Mouse (Mus musculus): ENCODE measurements around the gene Hus1b. TPM values are rescaled to one million over a fixed set of nuclear protein-coding genes. Genes with fewer than 3 reads are reported as not detected.
A peak's percentile ranks its signal among the peaks of the same experiment; 100 is the strongest.

The Hus1b gene
- polyA plus RNA-seq, 1 experiment from 2014 or later, result 0.14 TPM

GRCm38 (mm10) chr13:30985275-30985597 lies 37.7 kb upstream of the Hus1b start:
- H3K4me3 ChIP-seq (ENCODE audit: low read depth, low read length), result peak overlapping the region; percentile 22
- WGBS, result 22% methylated on average over 13 of the region's 13 CpGs
- H3K9ac ChIP-seq (ENCODE audit: low read length), result peak overlapping the region; percentile 54; the same call in 1 of the 2 replicates
- DNase-seq (ENCODE audit: low spot score) (no peak), ATAC-seq (0 out of 2 replicates have a peak, but pooled peaks have one; percentile 6)
- no peaks in the 10 kb centered on the region for H3K9me3 ChIP-seq (replicated peaks; ENCODE audit: control insufficient read depth, low read length)
- H3K36me3 ChIP-seq (ENCODE audit: control insufficient read depth, insufficient read depth, low read length), result no peaks in the 10 kb centered on the region
- H3K4me2 ChIP-seq (ENCODE audit: low read length), result peak overlapping the region; percentile 60
- H3K4me1 ChIP-seq (ENCODE audit: control insufficient read depth, insufficient read depth, low read length), result 0 out of 2 replicates have a peak, but pooled peaks cover 3% of the 10 kb centered on the region
- H3K27ac ChIP-seq (ENCODE audit: low read depth, low read length), result no peak overlapping the region
- peaks cover 5% of the 10 kb centered on the region; the same call in 1 of the 2 replicates for H3K27me3 ChIP-seq (replicated peaks; ENCODE audit: control insufficient read depth, insufficient read depth, low read length)

GRCm38 (mm10) chr13:30981666-30982065 lies 34.1 kb upstream of the Hus1b start:
- DNase-seq (ENCODE audit: low spot score), result no peak
- peaks cover 5% of the 10 kb centered on the region; the same call in 1 of the 2 replicates for H3K27me3 ChIP-seq (replicated peaks; ENCODE audit: control insufficient read depth, insufficient read depth, low read length)
- H3K9ac ChIP-seq (ENCODE audit: low read length), result no peak overlapping the region
- H3K9me3 ChIP-seq (replicated peaks; ENCODE audit: control insufficient read depth, low read length), result no peaks in the 10 kb centered on the region
- no peak overlapping the region for H3K4me2 ChIP-seq (ENCODE audit: low read length)
- no peak overlapping the region for H3K27ac ChIP-seq (ENCODE audit: low read depth, low read length)
- H3K4me3 ChIP-seq (ENCODE audit: low read depth, low read length), result no peak overlapping the region
- ATAC-seq, result no peak
- WGBS, result 86% methylated on average over 1 of the region's 1 CpGs
- H3K4me1 ChIP-seq (ENCODE audit: control insufficient read depth, insufficient read depth, low read length), result 0 out of 2 replicates have a peak, but pooled peaks cover 3% of the 10 kb centered on the region
- no peaks in the 10 kb centered on the region for H3K36me3 ChIP-seq (ENCODE audit: control insufficient read depth, insufficient read depth, low read length)

GRCm38 (mm10) chr13:30978224-30978623 lies 30.7 kb upstream of the Hus1b start:
- 29% methylated on average over 4 of the region's 4 CpGs for WGBS
- ATAC-seq, result peak; percentile 40; the same call in 1 of the 2 replicates

DNA sequence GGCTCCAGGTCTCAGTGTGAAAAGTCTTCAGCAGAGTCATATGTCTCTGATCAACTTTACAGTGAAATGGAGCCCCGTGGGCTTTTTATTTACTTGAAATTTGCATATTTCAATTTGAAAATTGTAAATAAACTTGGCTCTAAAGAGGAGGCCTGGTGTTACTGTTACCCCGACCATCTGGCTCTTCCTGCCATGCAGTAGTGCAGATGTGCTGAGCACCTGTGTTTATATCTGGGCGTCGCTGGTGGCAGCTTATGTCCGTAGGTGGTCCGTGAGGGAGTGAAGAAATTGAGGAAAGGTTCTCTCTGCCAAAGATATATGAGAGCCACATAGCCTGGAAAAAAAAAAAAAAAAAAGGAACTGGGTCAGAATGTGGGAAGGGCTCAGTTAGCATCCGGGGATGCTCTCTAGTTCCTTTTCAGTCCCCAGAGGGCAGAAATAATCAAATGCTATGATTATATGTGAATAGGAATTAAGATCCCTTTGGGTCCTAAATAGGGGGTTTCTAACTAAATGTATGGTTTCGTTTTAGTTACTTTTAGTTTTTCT lies 29.1 kb upstream of the Hus1b start:
- H3K4me3 ChIP-seq (ENCODE audit: low read depth, low read length), result no peak overlapping the region
- no peak overlapping the region for H3K27ac ChIP-seq (ENCODE audit: low read depth, low read length)
- H3K27me3 ChIP-seq (replicated peaks; ENCODE audit: control insufficient read depth, insufficient read depth, low read length), result no peaks in the 10 kb centered on the region
- H3K9ac ChIP-seq (ENCODE audit: low read length), result no peak overlapping the region
- no peaks in the 10 kb centered on the region for H3K9me3 ChIP-seq (replicated peaks; ENCODE audit: control insufficient read depth, low read length)
- 53% methylated on average over 8 of the region's 8 CpGs for WGBS
- peaks cover 6% of the 10 kb centered on the region; the same call in 1 of the 2 replicates for H3K4me1 ChIP-seq (ENCODE audit: control insufficient read depth, insufficient read depth, low read length)
- H3K36me3 ChIP-seq (ENCODE audit: control insufficient read depth, insufficient read depth, low read length), result no peaks in the 10 kb centered on the region
- no peak overlapping the region for H3K4me2 ChIP-seq (ENCODE audit: low read length)
- ATAC-seq (no peak), DNase-seq (ENCODE audit: low spot score) (no peak)

More at GRCm38 (mm10) chr13:30978224-30978623, 30.7 kb upstream of the Hus1b start:
- H3K4me2 ChIP-seq (ENCODE audit: low read length), result no peak overlapping the region
- H3K4me3 ChIP-seq (ENCODE audit: low read depth, low read length), result no peak overlapping the region
- H3K27ac ChIP-seq (ENCODE audit: low read depth, low read length), result no peak overlapping the region
- no peaks in the 10 kb centered on the region for H3K27me3 ChIP-seq (replicated peaks; ENCODE audit: control insufficient read depth, insufficient read depth, low read length)
- DNase-seq (ENCODE audit: low spot score), result peak; percentile 78
- H3K9ac ChIP-seq (ENCODE audit: low read length), result no peak overlapping the region
- peaks cover 3% of the 10 kb centered on the region; the same call in 1 of the 2 replicates for H3K4me1 ChIP-seq (ENCODE audit: control insufficient read depth, insufficient read depth, low read length)
- no peaks in the 10 kb centered on the region for H3K36me3 ChIP-seq (ENCODE audit: control insufficient read depth, insufficient read depth, low read length)
- no peaks in the 10 kb centered on the region for H3K9me3 ChIP-seq (replicated peaks; ENCODE audit: control insufficient read depth, low read length)

DNA sequence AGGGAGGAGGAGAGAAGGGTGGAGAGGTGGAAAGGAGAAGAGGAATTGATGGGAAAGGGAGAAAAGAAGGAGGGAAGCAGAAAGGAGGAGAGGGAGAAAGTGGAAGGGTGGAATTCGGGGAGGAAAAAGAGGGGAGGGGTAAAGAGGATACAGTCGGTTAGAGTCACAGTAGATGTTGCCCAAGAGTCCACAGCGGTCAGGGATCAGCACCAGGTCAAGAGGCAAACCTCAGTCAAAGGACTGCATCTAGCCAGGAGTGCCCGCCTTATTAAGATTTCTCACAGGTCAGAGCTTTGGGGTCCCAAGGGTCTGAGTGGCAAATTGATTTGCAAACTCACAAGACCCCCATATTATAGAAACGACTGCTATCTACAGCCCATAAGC lies 26.7 kb upstream of the Hus1b start:
- H3K27me3 ChIP-seq (replicated peaks; ENCODE audit: control insufficient read depth, insufficient read depth, low read length), result no peaks in the 10 kb centered on the region
- peak overlapping the region; percentile 80 for H3K4me3 ChIP-seq (ENCODE audit: low read depth, low read length)
- H3K4me1 ChIP-seq (ENCODE audit: control insufficient read depth, insufficient read depth, low read length), result peaks cover 6% of the 10 kb centered on the region; the same call in 1 of the 2 replicates
- peak overlapping the region; percentile 90 for H3K9ac ChIP-seq (ENCODE audit: low read length)
- DNase-seq (ENCODE audit: low spot score), result no peak
- H3K4me2 ChIP-seq (ENCODE audit: low read length), result peak overlapping the region; percentile 54
- no peak overlapping the region for H3K27ac ChIP-seq (ENCODE audit: low read depth, low read length)
- H3K36me3 ChIP-seq (ENCODE audit: control insufficient read depth, insufficient read depth, low read length), result no peaks in the 10 kb centered on the region
- peak; percentile 45; the same call in 1 of the 2 replicates for ATAC-seq
- no peaks in the 10 kb centered on the region for H3K9me3 ChIP-seq (replicated peaks; ENCODE audit: control insufficient read depth, low read length)
- WGBS, result 26% methylated on average over 5 of the region's 5 CpGs

GRCm38 (mm10) chr13:30973501-30974246 lies 26.1 kb upstream of the Hus1b start, which contains the start of the genes Exoc2 and Gm5447:
TSS of gene Exoc2 (minus strand) at chr13:30974093.
TSS of gene Gm5447 (plus strand) at chr13:30974204.
- ATAC-seq (peak; percentile 98), DNase-seq (ENCODE audit: low spot score) (peak; percentile 90)
- peak within 1 kb of the TSS; percentile 80 for H3K4me3 ChIP-seq (ENCODE audit: low read depth, low read length)
- H3K9me3 ChIP-seq (replicated peaks; ENCODE audit: control insufficient read depth, low read length), result no peaks in the 10 kb centered on the region
- peak within 1 kb of the TSS; percentile 78 for H3K27ac ChIP-seq (ENCODE audit: low read depth, low read length)
- peaks cover 6% of the 10 kb centered on the region; the same call in 1 of the 2 replicates for H3K4me1 ChIP-seq (ENCODE audit: control insufficient read depth, insufficient read depth, low read length)
- H3K27me3 ChIP-seq (replicated peaks; ENCODE audit: control insufficient read depth, insufficient read depth, low read length), result no peaks in the 10 kb centered on the region
- no peaks in the 10 kb centered on the region for H3K36me3 ChIP-seq (ENCODE audit: control insufficient read depth, insufficient read depth, low read length)
- under 1% methylated on average over 54 of the region's 54 CpGs for WGBS
- H3K4me2 ChIP-seq (ENCODE audit: low read length), result peak within 1 kb of the TSS; percentile 54
- peak within 1 kb of the TSS; percentile 90 for H3K9ac ChIP-seq (ENCODE audit: low read length)

- no peaks in the 10 kb centered on the region for H3K27me3 ChIP-seq (replicated peaks; ENCODE audit: control insufficient read depth, insufficient read depth, low read length)
- ATAC-seq, result no peak
- peaks cover 9% of the 10 kb centered on the region; the same call in 1 of the 2 replicates for H3K4me1 ChIP-seq (ENCODE audit: control insufficient read depth, insufficient read depth, low read length)
- no peak overlapping the region for H3K27ac ChIP-seq (ENCODE audit: low read depth, low read length)
- H3K36me3 ChIP-seq (ENCODE audit: control insufficient read depth, insufficient read depth, low read length), result no peaks in the 10 kb centered on the region
- no peak overlapping the region for H3K9ac ChIP-seq (ENCODE audit: low read length)
- no peak overlapping the region for H3K4me3 ChIP-seq (ENCODE audit: low read depth, low read length)
- WGBS, result 91% methylated on average over 2 of the region's 2 CpGs
- no peak overlapping the region for H3K4me2 ChIP-seq (ENCODE audit: low read length)
- DNase-seq (ENCODE audit: low spot score), result no peak
- no peaks in the 10 kb centered on the region for H3K9me3 ChIP-seq (replicated peaks; ENCODE audit: control insufficient read depth, low read length)
Observed at GRCm38 (mm10) chr13:30972102-30972501, 24.5 kb upstream of the Hus1b start.

DNA sequence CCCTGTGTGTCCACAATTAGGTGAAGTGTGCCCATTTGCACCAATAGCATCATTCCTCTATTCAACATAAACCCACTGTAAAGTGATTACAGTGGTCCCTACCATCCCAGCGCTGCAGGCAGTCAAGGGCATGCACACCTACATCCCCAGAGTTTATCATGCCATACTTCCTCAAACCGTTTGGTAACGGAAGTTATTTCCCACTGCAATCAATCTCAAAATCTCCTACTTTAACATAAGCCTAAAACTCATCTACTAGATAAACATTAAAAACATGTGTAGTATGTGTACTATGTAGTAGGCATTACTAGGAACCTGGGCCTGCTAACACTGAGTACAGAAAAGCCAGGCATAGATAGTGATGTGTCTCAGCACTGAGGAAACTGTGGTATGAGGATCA lies 23.5 kb upstream of the Hus1b start:
- DNase-seq (ENCODE audit: low spot score), result no peak
- no peak overlapping the region for H3K27ac ChIP-seq (ENCODE audit: low read depth, low read length)
- no peak overlapping the region for H3K4me3 ChIP-seq (ENCODE audit: low read depth, low read length)
- H3K27me3 ChIP-seq (replicated peaks; ENCODE audit: control insufficient read depth, insufficient read depth, low read length), result no peaks in the 10 kb centered on the region
- H3K9me3 ChIP-seq (replicated peaks; ENCODE audit: control insufficient read depth, low read length), result no peaks in the 10 kb centered on the region
- no peak overlapping the region for H3K9ac ChIP-seq (ENCODE audit: low read length)
- peaks cover 12% of the 10 kb centered on the region; the same call in 1 of the 2 replicates for H3K4me1 ChIP-seq (ENCODE audit: control insufficient read depth, insufficient read depth, low read length)
- no peaks in the 10 kb centered on the region for H3K36me3 ChIP-seq (ENCODE audit: control insufficient read depth, insufficient read depth, low read length)
- ATAC-seq, result no peak
- WGBS, result 96% methylated on average over 3 of the region's 3 CpGs
- no peak overlapping the region for H3K4me2 ChIP-seq (ENCODE audit: low read length)

- Histone ChIP-seq H3K4me3 (ENCODE audit: low read depth, low read length) (no peak overlapping the region), H3K4me2 (ENCODE audit: low read length) (no peak overlapping the region), H3K9me3 (replicated peaks; ENCODE audit: control insufficient read depth, low read length) (no peaks in the 10 kb centered on the region), H3K36me3 (ENCODE audit: control insufficient read depth, insufficient read depth, low read length) (no peaks in the 10 kb centered on the region), H3K9ac (ENCODE audit: low read length) (no peak overlapping the region), H3K27me3 (replicated peaks; ENCODE audit: control insufficient read depth, insufficient read depth, low read length) (no peaks in the 10 kb centered on the region), H3K27ac (ENCODE audit: low read depth, low read length) (no peak overlapping the region), H3K4me1 (ENCODE audit: control insufficient read depth, insufficient read depth, low read length) (peaks cover 9% of the 10 kb centered on the region; the same call in 1 of the 2 replicates)
- ATAC-seq (no peak), DNase-seq (ENCODE audit: low spot score) (no peak)
- WGBS, result 67% methylated on average over 4 of the region's 4 CpGs
Observed at GRCm38 (mm10) chr13:30968311-30968710, 20.8 kb upstream of the Hus1b start.

All from forebrain, embryonic 14.5 days (tissue).